Mouse (Mus musculus): ENCODE measurements around the gene Crtac1. TPM values are rescaled to one million over a fixed set of nuclear protein-coding genes. Genes with fewer than 3 reads are reported as not detected.

The Crtac1 gene
- polyA plus RNA-seq, 1 experiment from 2014 or later = 8.8 TPM

DNA sequence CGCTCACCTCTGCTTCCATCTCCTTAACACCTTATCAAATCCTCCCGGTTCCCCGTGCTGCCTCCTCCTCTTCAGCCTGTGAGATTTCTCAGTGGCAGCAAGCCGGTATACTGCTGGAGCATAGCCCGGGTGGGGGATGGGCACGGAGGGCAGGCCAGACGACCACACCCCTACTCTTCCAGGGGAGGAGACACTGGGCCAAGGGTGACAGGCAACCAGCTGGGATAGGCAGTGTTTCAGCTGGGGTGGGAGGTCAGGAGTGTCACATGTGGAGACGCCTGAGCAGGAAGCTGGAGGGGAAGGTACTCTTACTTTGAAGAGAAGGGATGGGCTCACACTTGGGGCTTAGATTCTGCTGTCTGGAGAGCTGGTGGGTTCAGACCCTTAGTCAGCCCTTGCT is 124.6 kb downstream of the Crtac1 start:
- H3K9ac ChIP-seq = no peak overlapping the region
- no peak overlapping the region for H3K27ac ChIP-seq (replicated peaks)
- no peak overlapping the region for H3K4me2 ChIP-seq (replicated peaks)
- ATAC-seq (ENCODE audit: insufficient number of reproducible peaks, low FRiP score, low TSS enrichment, low read depth) = no peak
- WGBS = 10% methylated on average over 8 of the region's 8 CpGs
- H3K27me3 ChIP-seq = peaks cover 5% of the 10 kb centered on the region; the same call in 1 of the 2 replicates
- H3K4me1 ChIP-seq = peaks cover 5% of the 10 kb centered on the region; the same call in 1 of the 2 replicates
- H3K4me3 ChIP-seq (replicated peaks) = no peak overlapping the region
- no peaks in the 10 kb centered on the region for H3K9me3 ChIP-seq (replicated peaks)
- no peaks in the 10 kb centered on the region for H3K36me3 ChIP-seq

DNA sequence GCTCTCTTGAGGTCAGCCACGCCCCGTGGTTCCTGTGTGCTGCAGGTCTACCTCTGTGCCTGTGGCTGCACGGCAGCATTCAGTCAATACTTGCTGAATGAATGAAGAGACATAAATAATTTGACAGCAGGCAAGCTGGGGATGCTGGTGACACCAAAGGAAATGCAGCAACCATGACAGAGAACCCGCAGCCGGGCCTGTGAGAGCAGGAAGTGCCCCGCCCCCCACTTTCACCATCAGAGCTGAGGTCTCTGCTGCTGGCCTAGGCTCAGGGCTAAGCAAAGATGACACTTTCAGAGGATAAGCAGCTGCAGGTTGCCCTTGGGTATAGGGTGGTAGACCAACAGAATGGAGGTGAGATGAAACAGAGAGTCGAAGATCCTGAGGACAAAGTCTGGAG is 125.4 kb downstream of the Crtac1 start:
- WGBS = 52% methylated on average over 7 of the region's 7 CpGs

GRCm38 (mm10) chr19:42305746-42306145 is 125.8 kb downstream of the Crtac1 start:
- Histone ChIP-seq H3K4me1 (peaks cover 5% of the 10 kb centered on the region; the same call in 1 of the 2 replicates), H3K9me3 (replicated peaks) (no peaks in the 10 kb centered on the region)
- 70% methylated on average over 8 of the region's 8 CpGs for WGBS

More for the DNA sequence above, 125.4 kb downstream of the Crtac1 start:
- ATAC-seq (ENCODE audit: insufficient number of reproducible peaks, low FRiP score, low TSS enrichment, low read depth) = no peak
- Histone ChIP-seq H3K4me1 (peaks cover 5% of the 10 kb centered on the region; the same call in 1 of the 2 replicates), H3K27me3 (peaks cover 3% of the 10 kb centered on the region; the same call in 1 of the 2 replicates), H3K9me3 (replicated peaks) (no peaks in the 10 kb centered on the region), H3K27ac (replicated peaks) (no peak overlapping the region), H3K36me3 (no peaks in the 10 kb centered on the region), H3K9ac (no peak overlapping the region), H3K4me3 (replicated peaks) (no peak overlapping the region), H3K4me2 (replicated peaks) (no peak overlapping the region)

GRCm38 (mm10) chr19:42304506-42304905 is 127.1 kb downstream of the Crtac1 start:
- WGBS = 85% methylated on average over 13 of the region's 13 CpGs
- no peak for ATAC-seq (ENCODE audit: insufficient number of reproducible peaks, low FRiP score, low TSS enrichment, low read depth)
- H3K4me2 ChIP-seq (replicated peaks) = no peak overlapping the region
- peaks cover 3% of the 10 kb centered on the region; the same call in 1 of the 2 replicates for H3K27me3 ChIP-seq
- H3K27ac ChIP-seq (replicated peaks) = no peak overlapping the region
- no peak overlapping the region for H3K4me3 ChIP-seq (replicated peaks)
- H3K4me1 ChIP-seq = peaks cover 5% of the 10 kb centered on the region; the same call in 1 of the 2 replicates
- H3K9me3 ChIP-seq (replicated peaks) = no peaks in the 10 kb centered on the region
- H3K36me3 ChIP-seq = no peaks in the 10 kb centered on the region
- H3K9ac ChIP-seq = no peak overlapping the region

More at GRCm38 (mm10) chr19:42305746-42306145, 125.8 kb downstream of the Crtac1 start:
- Histone ChIP-seq H3K36me3 (no peaks in the 10 kb centered on the region), H3K4me3 (replicated peaks) (no peak overlapping the region), H3K27me3 (peaks cover 3% of the 10 kb centered on the region; the same call in 1 of the 2 replicates), H3K9ac (no peak overlapping the region), H3K4me2 (replicated peaks) (no peak overlapping the region), H3K27ac (replicated peaks) (no peak overlapping the region)
- ATAC-seq (ENCODE audit: insufficient number of reproducible peaks, low FRiP score, low TSS enrichment, low read depth) = no peak

DNA sequence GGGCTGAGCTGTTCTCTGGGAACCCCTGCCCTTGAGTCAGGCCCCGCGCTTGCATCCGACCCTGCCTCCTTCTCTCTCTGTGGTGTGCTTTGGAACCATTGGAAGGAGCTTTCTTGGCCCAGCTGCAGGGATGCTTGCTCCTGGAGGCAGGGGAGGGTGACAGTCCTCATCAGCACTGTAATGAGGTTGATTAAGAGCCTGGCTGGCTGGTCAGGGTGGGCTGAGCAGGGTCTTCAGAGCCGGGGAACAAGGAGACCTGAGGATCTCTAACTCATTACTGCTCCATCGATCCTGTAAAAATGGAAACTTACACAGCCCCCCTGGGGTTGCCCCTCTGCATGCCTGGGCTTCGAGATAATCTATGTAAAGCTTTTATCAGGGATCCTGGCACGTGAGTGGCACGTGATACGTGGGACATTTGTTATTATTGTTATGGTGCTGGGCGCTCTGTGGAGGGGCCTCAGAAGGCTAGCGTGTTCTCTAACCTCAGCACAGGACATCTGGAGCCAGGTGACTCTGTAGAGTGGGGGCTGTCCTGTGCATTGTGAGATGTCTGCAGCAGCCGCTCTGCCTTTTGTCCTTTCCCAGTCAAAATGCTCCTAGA is 128.3 kb downstream of the Crtac1 start:
- Histone ChIP-seq H3K36me3 (no peaks in the 10 kb centered on the region), H3K4me1 (peaks cover 5% of the 10 kb centered on the region; the same call in 1 of the 2 replicates), H3K27me3 (peaks cover 3% of the 10 kb centered on the region; the same call in 1 of the 2 replicates), H3K4me2 (replicated peaks) (no peak overlapping the region), H3K9ac (no peak overlapping the region), H3K9me3 (replicated peaks) (no peaks in the 10 kb centered on the region), H3K4me3 (replicated peaks) (no peak overlapping the region), H3K27ac (replicated peaks) (no peak overlapping the region)
- ATAC-seq (ENCODE audit: insufficient number of reproducible peaks, low FRiP score, low TSS enrichment, low read depth) = no peak
- WGBS = 65% methylated on average over 12 of the region's 12 CpGs

DNA sequence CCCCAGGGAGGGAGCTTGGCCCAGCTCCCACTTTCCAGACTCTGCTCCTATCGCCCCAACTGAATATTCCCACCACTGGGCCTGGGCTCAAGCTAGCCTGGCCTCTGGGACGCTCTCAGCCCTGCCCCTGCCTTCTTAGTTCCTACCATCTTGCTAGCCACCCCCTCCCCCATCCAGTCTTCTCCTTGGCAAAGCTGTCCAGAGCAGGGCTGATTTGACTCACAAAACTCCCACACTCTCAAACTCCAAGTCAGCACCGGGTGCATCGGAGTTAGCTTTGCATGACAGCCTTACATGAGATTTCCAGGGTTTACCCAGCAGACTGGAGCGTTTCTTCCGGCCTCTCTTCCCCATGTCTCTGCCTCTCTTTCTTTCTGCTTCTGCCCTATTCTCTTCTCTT is 138.4 kb downstream of the Crtac1 start:
- no peaks in the 10 kb centered on the region for H3K9me3 ChIP-seq (replicated peaks)
- no peak overlapping the region for H3K4me3 ChIP-seq (replicated peaks)
- no peak for ATAC-seq (ENCODE audit: insufficient number of reproducible peaks, low FRiP score, low TSS enrichment, low read depth)
- H3K27me3 ChIP-seq = no peaks in the 10 kb centered on the region
- H3K4me1 ChIP-seq = peaks cover 12% of the 10 kb centered on the region
- no peak overlapping the region for H3K27ac ChIP-seq (replicated peaks)
- no peak overlapping the region for H3K9ac ChIP-seq
- no peak overlapping the region for H3K4me2 ChIP-seq (replicated peaks)
- no peaks in the 10 kb centered on the region for H3K36me3 ChIP-seq
- WGBS = 74% methylated on average over 6 of the region's 6 CpGs

DNA sequence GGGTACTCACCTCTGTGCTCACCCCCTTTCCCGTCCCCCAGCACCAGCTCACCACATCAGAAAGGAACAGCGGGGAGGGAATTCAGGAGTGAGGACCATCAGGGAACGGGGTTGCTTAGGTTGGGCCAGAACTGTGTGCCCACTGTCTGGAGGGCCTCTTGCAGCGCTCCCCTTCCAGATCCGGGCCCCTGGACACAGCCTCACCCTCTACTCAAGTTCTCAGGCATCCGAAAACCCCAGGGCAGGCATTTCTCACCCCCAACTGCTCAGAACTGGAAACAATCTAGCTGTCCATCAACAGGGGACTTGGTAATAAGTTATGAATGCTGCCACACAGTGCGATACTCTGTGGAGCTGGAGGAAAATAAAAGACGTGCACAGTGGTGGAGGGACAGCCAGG is 139.5 kb downstream of the Crtac1 start:
- no peak overlapping the region for H3K4me3 ChIP-seq (replicated peaks)
- peaks cover 12% of the 10 kb centered on the region for H3K4me1 ChIP-seq
- 18% methylated on average over 8 of the region's 8 CpGs for WGBS
- ATAC-seq (ENCODE audit: insufficient number of reproducible peaks, low FRiP score, low TSS enrichment, low read depth) = no peak; the same call in 1 of the 2 replicates
- H3K4me2 ChIP-seq (replicated peaks) = no peak overlapping the region
- H3K27me3 ChIP-seq = no peaks in the 10 kb centered on the region
- H3K36me3 ChIP-seq = no peaks in the 10 kb centered on the region
- no peak overlapping the region for H3K9ac ChIP-seq
- H3K27ac ChIP-seq (replicated peaks) = no peak overlapping the region
- H3K9me3 ChIP-seq (replicated peaks) = no peaks in the 10 kb centered on the region

- Histone ChIP-seq H3K27me3 (no peaks in the 10 kb centered on the region), H3K4me3 (replicated peaks) (no peak overlapping the region), H3K9ac (no peak overlapping the region), H3K27ac (replicated peaks) (no peak overlapping the region), H3K36me3 (no peaks in the 10 kb centered on the region), H3K4me2 (replicated peaks) (no peak overlapping the region), H3K4me1 (peaks cover 12% of the 10 kb centered on the region), H3K9me3 (replicated peaks) (no peaks in the 10 kb centered on the region)
- no peak; the same call in 1 of the 2 replicates for ATAC-seq (ENCODE audit: insufficient number of reproducible peaks, low FRiP score, low TSS enrichment, low read depth)
- 17% methylated on average over 7 of the region's 7 CpGs for WGBS
These were observed 140.5 kb downstream of the Crtac1 start for GRCm38 (mm10) chr19:42290954-42291661.

GRCm38 (mm10) chr19:42288361-42288760 is 143.2 kb downstream of the Crtac1 start:
- Histone ChIP-seq H3K36me3 (no peaks in the 10 kb centered on the region), H3K4me3 (replicated peaks) (no peak overlapping the region), H3K27ac (replicated peaks) (no peak overlapping the region), H3K9me3 (replicated peaks) (no peaks in the 10 kb centered on the region), H3K4me1 (peaks cover 12% of the 10 kb centered on the region), H3K4me2 (replicated peaks) (no peak overlapping the region), H3K9ac (no peak overlapping the region), H3K27me3 (no peaks in the 10 kb centered on the region)
- WGBS = 66% methylated on average over 4 of the region's 4 CpGs
- no peak for ATAC-seq (ENCODE audit: insufficient number of reproducible peaks, low FRiP score, low TSS enrichment, low read depth)

GRCm38 (mm10) chr19:42284178-42284577 is 147.4 kb downstream of the Crtac1 start:
- Histone ChIP-seq H3K4me3 (replicated peaks) (no peak overlapping the region), H3K36me3 (no peaks in the 10 kb centered on the region), H3K4me2 (replicated peaks) (no peak overlapping the region), H3K9ac (no peak overlapping the region), H3K27ac (replicated peaks) (no peak overlapping the region), H3K27me3 (no peaks in the 10 kb centered on the region), H3K9me3 (replicated peaks) (no peaks in the 10 kb centered on the region), H3K4me1 (no peaks in the 10 kb centered on the region)
- ATAC-seq (ENCODE audit: insufficient number of reproducible peaks, low FRiP score, low TSS enrichment, low read depth) = no peak
- WGBS = 69% methylated on average over 8 of the region's 8 CpGs

DNA sequence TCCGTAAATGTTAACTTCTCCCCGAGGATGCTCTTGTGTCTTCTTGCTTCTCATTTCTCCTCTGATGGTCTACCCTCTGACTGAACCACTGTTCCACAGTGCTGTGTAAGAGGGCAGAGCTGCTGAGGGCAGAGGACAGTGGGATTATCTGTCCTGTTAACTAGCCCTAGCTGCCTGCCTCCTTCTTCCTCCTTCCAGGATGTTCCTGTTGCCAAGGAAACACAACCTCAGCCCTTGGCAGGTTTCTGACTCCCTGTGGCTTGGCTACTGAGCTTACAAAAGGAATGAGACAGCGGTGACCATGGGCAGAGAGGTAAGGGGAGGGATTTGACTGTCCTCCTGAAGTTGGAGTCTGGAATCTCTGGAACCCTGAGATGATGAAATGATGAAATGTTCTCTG is 152.0 kb downstream of the Crtac1 start:
- H3K27ac ChIP-seq (replicated peaks) = no peak overlapping the region
- H3K4me2 ChIP-seq (replicated peaks) = no peak overlapping the region
- WGBS = 65% methylated on average over 3 of the region's 3 CpGs
- H3K36me3 ChIP-seq = no peaks in the 10 kb centered on the region
- no peaks in the 10 kb centered on the region for H3K4me1 ChIP-seq
- no peak overlapping the region for H3K4me3 ChIP-seq (replicated peaks)
- H3K27me3 ChIP-seq = no peaks in the 10 kb centered on the region
- H3K9ac ChIP-seq = no peak overlapping the region
- no peaks in the 10 kb centered on the region for H3K9me3 ChIP-seq (replicated peaks)
- no peak for ATAC-seq (ENCODE audit: insufficient number of reproducible peaks, low FRiP score, low TSS enrichment, low read depth)

Data from embryonic facial prominence, embryonic 15.5 days (tissue).